Mouse (Mus musculus): Measurements from ENCODE around the gene C730034F03Rik. TPM values are rescaled to one million over a fixed set of nuclear protein-coding genes. Genes with fewer than 3 reads are reported as not detected.

The C730034F03Rik gene
- polyA plus RNA-seq, 1 experiment from 2014 or later = 6.4 TPM

DNA sequence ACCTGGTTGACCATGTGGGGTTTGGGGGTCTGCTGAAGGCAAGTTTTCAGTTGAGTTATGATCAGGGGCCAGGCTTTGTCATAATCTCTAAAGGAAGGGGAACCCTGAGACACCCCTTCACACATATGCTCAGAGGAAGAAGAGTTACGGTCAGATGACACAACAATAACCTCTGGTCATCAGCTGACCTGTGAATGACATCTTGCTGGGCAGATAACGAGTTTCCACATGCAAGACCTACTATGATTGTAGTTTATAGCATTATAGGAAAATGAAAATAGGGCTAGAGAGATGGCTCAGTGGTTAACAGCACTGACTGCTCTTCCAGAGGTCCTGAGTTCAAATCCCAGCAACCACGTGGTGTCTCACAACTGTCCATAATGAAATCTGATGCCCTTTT is 49.2 kb downstream of the C730034F03Rik start:
- H3K36me3 ChIP-seq = no peaks in the 10 kb centered on the region
- ATAC-seq (replicated peaks) = no peak
- no peak overlapping the region for H3K27ac ChIP-seq (replicated peaks)
- no peak overlapping the region for H3K4me2 ChIP-seq (replicated peaks)
- 89% methylated on average over 3 of the region's 3 CpGs for WGBS
- H3K27me3 ChIP-seq = no peaks in the 10 kb centered on the region
- H3K9ac ChIP-seq (replicated peaks) = no peak overlapping the region
- no peak overlapping the region for H3K4me3 ChIP-seq
- H3K9me3 ChIP-seq = no peaks in the 10 kb centered on the region
- peaks cover 13% of the 10 kb centered on the region for H3K4me1 ChIP-seq

Other genes with a start within 250 kb of the C730034F03Rik start
- 113 and 118 TPM in 2 replicates for gene Plxnb2, start 248.8 kb upstream of the C730034F03Rik start, polyA plus RNA-seq (2015; fragmentation: Nextera tagmentation; extraction: Ambion mirVana)
- 58.5 and 62.2 TPM in 2 replicates for gene Dennd6b, start 233.1 kb upstream of the C730034F03Rik start, polyA plus RNA-seq (2015; fragmentation: Nextera tagmentation; extraction: Ambion mirVana)
- 79.8 and 83.6 TPM in 2 replicates for gene Ppp6r2, start 218.0 kb upstream of the C730034F03Rik start, polyA plus RNA-seq (2015; fragmentation: Nextera tagmentation; extraction: Ambion mirVana)
- gene Sbf1, start 114.3 kb upstream of the C730034F03Rik start, polyA plus RNA-seq (2015; fragmentation: Nextera tagmentation; extraction: Ambion mirVana) = 79.0 and 83.4 TPM in 2 replicates
- gene Adm2, start 106.9 kb upstream of the C730034F03Rik start, polyA plus RNA-seq (2015; fragmentation: Nextera tagmentation; extraction: Ambion mirVana) = not detected in 2 replicates
- not detected in 2 replicates for gene Miox, start 95.2 kb upstream of the C730034F03Rik start, polyA plus RNA-seq (2015; fragmentation: Nextera tagmentation; extraction: Ambion mirVana)
- gene Lmf2, start 73.9 kb upstream of the C730034F03Rik start, polyA plus RNA-seq (2015; fragmentation: Nextera tagmentation; extraction: Ambion mirVana) = 31.6 and 33.0 TPM in 2 replicates
- 127 and 149 TPM in 2 replicates for gene Ncaph2, start 73.9 kb upstream of the C730034F03Rik start, polyA plus RNA-seq (2015; fragmentation: Nextera tagmentation; extraction: Ambion mirVana)
- gene Sco2, start 55.7 kb upstream of the C730034F03Rik start, polyA plus RNA-seq (2015; fragmentation: Nextera tagmentation; extraction: Ambion mirVana) = 9.0 and 10.2 TPM in 2 replicates
- 1.8 and 2.4 TPM in 2 replicates for gene Tymp, start 52.5 kb upstream of the C730034F03Rik start, polyA plus RNA-seq (2015; fragmentation: Nextera tagmentation; extraction: Ambion mirVana)
- gene Odf3b, start 50.3 kb upstream of the C730034F03Rik start, polyA plus RNA-seq (2015; fragmentation: Nextera tagmentation; extraction: Ambion mirVana) = 1.8 and 4.0 TPM in 2 replicates
- not detected in 2 replicates for gene Klhdc7b, start 44.7 kb upstream of the C730034F03Rik start, polyA plus RNA-seq (2015; fragmentation: Nextera tagmentation; extraction: Ambion mirVana)
- not detected in 2 replicates for gene Syce3, start 19.1 kb upstream of the C730034F03Rik start, polyA plus RNA-seq (2015; fragmentation: Nextera tagmentation; extraction: Ambion mirVana)
- gene Cpt1b, start 3.7 kb upstream of the C730034F03Rik start, polyA plus RNA-seq (2015; fragmentation: Nextera tagmentation; extraction: Ambion mirVana) = 0.52 and 0.95 TPM in 2 replicates
- 0.29 TPM in 1 of 2 replicates, not detected in the other for gene Gm44502, start 107 bp downstream of the C730034F03Rik start, polyA plus RNA-seq (2015; fragmentation: Nextera tagmentation; extraction: Ambion mirVana)
- 70.5 and 75.8 TPM in 2 replicates for gene Chkb, start 319 bp downstream of the C730034F03Rik start, polyA plus RNA-seq (2015; fragmentation: Nextera tagmentation; extraction: Ambion mirVana)
- 65.0 and 68.2 TPM in 2 replicates for gene Mapk8ip2, start 24.3 kb downstream of the C730034F03Rik start, polyA plus RNA-seq (2015; fragmentation: Nextera tagmentation; extraction: Ambion mirVana)
- 23.6 and 23.8 TPM in 2 replicates for gene Arsa, start 47.8 kb downstream of the C730034F03Rik start, polyA plus RNA-seq (2015; fragmentation: Nextera tagmentation; extraction: Ambion mirVana)
- 10.7 and 13.0 TPM in 2 replicates for gene Shank3, start 70.0 kb downstream of the C730034F03Rik start, polyA plus RNA-seq (2015; fragmentation: Nextera tagmentation; extraction: Ambion mirVana)
- gene Acr, start 138.7 kb downstream of the C730034F03Rik start, polyA plus RNA-seq (2015; fragmentation: Nextera tagmentation; extraction: Ambion mirVana) = 1.6 and 1.7 TPM in 2 replicates
- 55.7 and 55.9 TPM in 2 replicates for gene Rabl2, start 162.3 kb downstream of the C730034F03Rik start, polyA plus RNA-seq (2015; fragmentation: Nextera tagmentation; extraction: Ambion mirVana)